7 mouse cellular contexts compared by ENCODE assay signal in the genomic region with DNA sequence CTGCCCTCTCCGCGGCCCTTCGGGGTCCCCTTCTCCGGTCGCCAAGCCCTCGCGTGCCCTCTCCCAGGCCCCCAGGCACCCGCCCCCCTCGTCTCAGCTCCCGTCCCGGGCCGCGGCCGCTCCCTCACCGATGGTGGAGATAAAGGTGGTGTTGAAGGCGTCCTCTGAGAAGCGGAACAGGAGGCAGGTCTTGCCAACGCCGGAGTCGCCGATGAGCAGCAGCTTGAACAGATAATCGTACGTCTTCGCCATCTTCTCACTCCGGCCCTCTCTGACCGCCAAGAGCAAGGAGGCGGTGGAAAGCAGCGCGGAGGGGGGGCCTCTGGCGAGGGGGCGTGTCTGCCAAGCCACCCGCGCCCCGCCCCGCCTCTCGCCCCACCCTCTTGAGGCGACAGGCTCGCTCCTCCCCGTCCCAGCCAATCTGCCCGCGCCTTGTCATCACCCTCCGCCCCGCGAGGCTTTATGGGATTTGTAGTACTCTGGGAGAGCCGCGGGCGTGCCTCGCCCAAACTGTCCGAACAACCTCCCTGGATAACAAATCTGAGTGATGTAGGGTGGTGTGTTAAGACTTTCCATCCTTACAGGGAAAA. TPM values are rescaled to one million over a fixed set of nuclear protein-coding genes. Genes with fewer than 3 reads are reported as not detected.
A peak's percentile ranks its signal among the peaks of the same experiment; 100 is the strongest.
DNase-seq lines count a peak whose midpoint lies in the region; ATAC-seq lines count a peak whose summit lies in the region.

Gene Rab8b, minus strand, starts transcription at position 306 of the 590 bp plus-strand sequence.

- intact Hi-C loops in left cerebral cortex, postnatal 36 days (cut with DNase I): no loop called here

- peak within 1 kb of the TSS; percentile 91 for H3K27ac ChIP-seq in intestine, embryonic 16.5 days (ENCODE audit: low read length)
- H3K27ac ChIP-seq in midbrain, embryonic 11.5 days (ENCODE audit: low read depth, low read length): peak within 1 kb of the TSS; percentile 52

- H3K9ac ChIP-seq in intestine, embryonic 16.5 days (ENCODE audit: low read depth, low read length): peak within 1 kb of the TSS; percentile 95
- peak within 1 kb of the TSS; percentile 89 for H3K9ac ChIP-seq in midbrain, embryonic 11.5 days (ENCODE audit: low read length)

- peak; percentile 99 for ATAC-seq in intestine, embryonic 16.5 days
- peak; percentile 99 for ATAC-seq in midbrain, embryonic 11.5 days (ENCODE audit: low FRiP score)

- H3K4me1 ChIP-seq in intestine, embryonic 16.5 days (ENCODE audit: control insufficient read depth, insufficient read depth, low read length): peaks cover 20% of the 10 kb centered on the region
- peaks cover 10% of the 10 kb centered on the region; the same call in 1 of the 2 replicates for H3K4me1 ChIP-seq in midbrain, embryonic 11.5 days (ENCODE audit: control insufficient read depth, insufficient read depth, low read length)

- no peaks in the 10 kb centered on the region for H3K27me3 ChIP-seq in intestine, embryonic 16.5 days (replicated peaks; ENCODE audit: control insufficient read depth, insufficient read depth, low read length)
- H3K27me3 ChIP-seq in midbrain, embryonic 11.5 days (ENCODE audit: control insufficient read depth, insufficient read depth, low read length): no peaks in the 10 kb centered on the region

- DNase-seq in adrenal gland, adult 8-10 months: peak; percentile 95
- peak; percentile 99 for DNase-seq in embryo, embryonic 9.5 days (ENCODE audit: extremely low spot score)
- peak; percentile 97 to 99 for DNase-seq in gastrocnemius, postnatal 4 days (ENCODE audit: low spot score in 2 of 2)
- peak; percentile 95 to 96 for DNase-seq in left cerebral cortex, postnatal 36 days (ENCODE audit: low spot score in 2 of 2)
- peak; percentile 99 for DNase-seq in midbrain, embryonic 11.5 days (ENCODE audit: low spot score, missing footprints)
- DNase-seq in skeletal muscle tissue, adult 2 months (ENCODE audit: low read depth, low spot score): peak; percentile 91

- peak within 1 kb of the TSS; percentile 83 for H3K4me2 ChIP-seq in intestine, embryonic 16.5 days (ENCODE audit: low read depth, low read length)
- H3K4me2 ChIP-seq in midbrain, embryonic 11.5 days: peak within 1 kb of the TSS; percentile 73

- no peaks in the 10 kb centered on the region for H3K9me3 ChIP-seq in intestine, embryonic 16.5 days (ENCODE audit: control insufficient read depth, low read length)
- no peaks in the 10 kb centered on the region for H3K9me3 ChIP-seq in midbrain, embryonic 11.5 days (ENCODE audit: control insufficient read depth, low read length)

- under 1% methylated on average over 45 of the region's 49 CpGs for WGBS in intestine, embryonic 16.5 days
- WGBS in midbrain, embryonic 11.5 days: under 1% methylated on average over 49 of the region's 49 CpGs

- H3K4me3 ChIP-seq in intestine, embryonic 16.5 days (ENCODE audit: low read length): peak within 1 kb of the TSS; percentile 93
- peak within 1 kb of the TSS; percentile 74 for H3K4me3 ChIP-seq in midbrain, embryonic 11.5 days (ENCODE audit: low read depth, low read length)

- H3K36me3 ChIP-seq in intestine, embryonic 16.5 days (ENCODE audit: control insufficient read depth, insufficient read depth, low read length): no peaks in the 10 kb centered on the region
- H3K36me3 ChIP-seq in midbrain, embryonic 11.5 days (ENCODE audit: control insufficient read depth, insufficient read depth, low read length): no peaks in the 10 kb centered on the region

RNA-seq across cellular contexts. Expression of gene Rab8b, which starts in this region (rescaled TPM):
- total RNA-seq in adrenal gland, adult 8-10 months (2022): 10 to 100 TPM; 15.3 to 30.9 (median 23.9) TPM
- total RNA-seq in gastrocnemius, postnatal 4 days (2021): 10 to 100 TPM; 20.3 to 20.6 TPM
- 18.3 and 18.4 TPM in 2 replicates for polyA plus RNA-seq in intestine, embryonic 16.5 days (2015; fragmentation: Nextera tagmentation; extraction: Ambion mirVana)
- total RNA-seq in left cerebral cortex, postnatal 36 days (2021): 10 to 100 TPM; 25.2 to 31.7 TPM
- 29.5 and 37.1 TPM in 2 replicates for polyA plus RNA-seq in midbrain, embryonic 11.5 days (2014; fragmentation: Nextera tagmentation; extraction: Ambion mirVana)

Comparison
In these comparisons a context has a peak if more than half of its experiments do, and no peak if none do; other contexts are left out.
1. Peak in every context shown above with its lines: DNase-seq, ATAC-seq, H3K4me3 ChIP-seq and H3K27ac ChIP-seq.